Mouse (Mus musculus) heart, embryonic 14.5 days (tissue): ENCODE measurements around the gene Plxnb2. TPM values are rescaled to one million over a fixed set of nuclear protein-coding genes. Genes with fewer than 3 reads are reported as not detected.

Experiments used
- ATAC-seq: fragments of 200-750 bp; cut with Nextera tagmentation; 2 replicates; pipeline ENCODE4 v1.8.0; 2017; ENCODE audit warnings: low read depth, moderate TSS enrichment; ENCODE audit not compliant: insufficient number of reproducible peaks, insufficient read depth, low FRiP score
- H3K27ac ChIP-seq, 2 experiments: fragments of 200-500 bp in 1 of 2; fragments of 300-500 bp in 1 of 2; sonication (generic) in 1 of 2; replicated peaks in 1 of 2; 2 replicates each; pipeline ENCODE4 v1.5.1; 2012 to 2014; ENCODE audit warnings: low read depth in 2 of 2, low read length in 2 of 2, control low read depth in 1 of 2, mild to moderate bottlenecking in 1 of 2, mixed read lengths in 1 of 2; ENCODE audit not compliant: control insufficient read depth in 1 of 2, insufficient read depth in 1 of 2
- H3K27me3 ChIP-seq: fragments of 300-500 bp; sonication (generic); 2 replicates; pipeline ENCODE4 v1.6.1; 2014; ENCODE audit warnings: mild to moderate bottlenecking, low read length, control low read depth; ENCODE audit not compliant: control insufficient read depth, insufficient read depth
- H3K36me3 ChIP-seq: fragments of 300-500 bp; sonication (generic); 2 replicates; pipeline ENCODE4 v1.6.1; 2014; ENCODE audit warnings: mild to moderate bottlenecking, control low read depth, low read length, mixed read lengths; ENCODE audit not compliant: control insufficient read depth, insufficient read depth
- H3K4me1 ChIP-seq, 2 experiments: fragments of 200-500 bp in 1 of 2; fragments of 300-500 bp in 1 of 2; sonication (generic) in 1 of 2; 2 replicates each; pipeline ENCODE4 v1.6.1; 2012 to 2014; ENCODE audit warnings: low read length in 2 of 2, control low read depth in 1 of 2, mixed read lengths in 1 of 2; ENCODE audit not compliant: control insufficient read depth in 2 of 2, insufficient read depth in 2 of 2
- H3K4me2 ChIP-seq: fragments of 300-500 bp; sonication (generic); 2 replicates; pipeline ENCODE4 v1.6.1; 2014; ENCODE audit warnings: mild to moderate bottlenecking, low read length
- H3K4me3 ChIP-seq, 2 experiments: fragments of 200-500 bp in 1 of 2; fragments of 300-500 bp in 1 of 2; sonication (generic) in 1 of 2; 2 replicates each; pipeline ENCODE4 v1.5.1; 2012 to 2014; ENCODE audit warnings: low read length in 2 of 2, mild to moderate bottlenecking in 2 of 2, control low read depth in 1 of 2, low read depth in 1 of 2, moderate library complexity in 1 of 2; ENCODE audit not compliant: control insufficient read depth in 1 of 2, insufficient read depth in 1 of 2
- H3K9ac ChIP-seq: fragments of 300-500 bp; sonication (generic); 2 replicates; pipeline ENCODE4 v1.6.1; 2014; ENCODE audit warnings: mild to moderate bottlenecking, low read length
- H3K9me3 ChIP-seq: fragments of 300-500 bp; sonication (generic); 2 replicates; pipeline ENCODE4 v1.6.1; 2016; ENCODE audit warnings: low read length, control low read depth; ENCODE audit not compliant: control insufficient read depth
- WGBS: fragments of 180-500 bp; shearing (Covaris S2); extraction: QIAGEN DNeasy Blood & Tissue Kit; methylation state at CpG from one replicate; pipeline ENCODE4 v1.1.7; 2014; 5-methylcytosine and 5-hydroxymethylcytosine counted together
- polyA plus RNA-seq: library from polyadenylated mRNA; unstranded; fragments of >200 nt; fragmentation: Nextera tagmentation; extraction: Ambion mirVana; gene quantifications from 2 replicates; pipeline ENCODE4 v1.2.1, GENCODE M21; 2014

Plxnb2 gene
- polyA plus RNA-seq, 1 experiment from 2014 or later, result 99.3 TPM

DNA sequence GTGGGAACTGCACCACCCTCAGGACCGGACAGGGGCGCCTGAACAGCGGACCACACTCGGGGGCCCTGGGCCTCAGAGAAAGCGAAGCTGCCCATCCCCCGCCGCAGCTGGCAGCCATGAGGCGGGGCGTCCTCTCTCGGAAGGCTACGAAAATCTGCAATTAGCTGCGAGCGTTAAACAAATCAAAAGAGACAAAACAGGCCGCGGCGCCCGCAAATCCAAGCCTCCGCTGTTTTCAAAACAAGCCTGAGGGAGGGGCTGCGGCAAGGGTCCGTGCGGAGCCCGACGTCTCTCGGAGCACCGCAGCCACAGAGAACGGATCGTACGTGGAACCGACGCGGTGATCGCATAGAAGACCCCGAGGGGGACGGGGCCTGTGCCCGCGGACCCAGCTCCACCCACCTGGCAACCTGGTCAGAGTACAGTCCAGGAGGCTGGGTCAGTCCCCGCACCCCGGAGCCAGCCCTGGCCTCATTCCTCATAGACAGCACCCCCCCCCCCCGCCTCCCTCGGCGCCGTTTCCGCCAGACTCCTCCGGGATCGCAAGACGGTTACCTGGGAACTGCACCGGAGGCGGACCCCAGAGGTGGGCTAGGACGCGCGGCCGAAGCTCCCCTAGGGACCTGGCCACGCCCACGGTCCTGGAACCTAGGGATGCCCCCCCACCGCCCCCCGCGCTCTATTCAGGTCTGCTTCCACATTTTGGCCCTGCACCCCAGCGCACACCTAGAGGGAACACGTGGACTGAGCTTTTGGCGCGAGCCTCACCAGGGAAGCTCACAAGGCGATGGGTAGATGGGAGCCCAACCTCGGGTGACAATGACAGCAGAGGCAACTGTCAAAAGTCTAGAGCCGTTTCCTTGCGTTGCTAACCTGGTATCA, 7.3 kb downstream of the Plxnb2 start:
- Histone ChIP-seq H3K4me1 (peaks cover 67 to 87% of the 10 kb centered on the region in 2 experiments), H3K4me2 (peak overlapping the region; percentile 99), H3K27me3 (no peaks in the 10 kb centered on the region), H3K36me3 (peaks cover 12% of the 10 kb centered on the region; the same call in 1 of the 2 replicates), H3K27ac (peak overlapping the region; percentile 8 to 43; a peak in 3 of 4 replicates), H3K4me3 (peak overlapping the region; percentile 59 to 60), H3K9ac (peak overlapping the region; percentile 80), H3K9me3 (no peaks in the 10 kb centered on the region)
- ATAC-seq, result peak; percentile 13; the same call in 1 of the 2 replicates
- under 1% methylated on average over 64 of the region's 65 CpGs for WGBS

DNA sequence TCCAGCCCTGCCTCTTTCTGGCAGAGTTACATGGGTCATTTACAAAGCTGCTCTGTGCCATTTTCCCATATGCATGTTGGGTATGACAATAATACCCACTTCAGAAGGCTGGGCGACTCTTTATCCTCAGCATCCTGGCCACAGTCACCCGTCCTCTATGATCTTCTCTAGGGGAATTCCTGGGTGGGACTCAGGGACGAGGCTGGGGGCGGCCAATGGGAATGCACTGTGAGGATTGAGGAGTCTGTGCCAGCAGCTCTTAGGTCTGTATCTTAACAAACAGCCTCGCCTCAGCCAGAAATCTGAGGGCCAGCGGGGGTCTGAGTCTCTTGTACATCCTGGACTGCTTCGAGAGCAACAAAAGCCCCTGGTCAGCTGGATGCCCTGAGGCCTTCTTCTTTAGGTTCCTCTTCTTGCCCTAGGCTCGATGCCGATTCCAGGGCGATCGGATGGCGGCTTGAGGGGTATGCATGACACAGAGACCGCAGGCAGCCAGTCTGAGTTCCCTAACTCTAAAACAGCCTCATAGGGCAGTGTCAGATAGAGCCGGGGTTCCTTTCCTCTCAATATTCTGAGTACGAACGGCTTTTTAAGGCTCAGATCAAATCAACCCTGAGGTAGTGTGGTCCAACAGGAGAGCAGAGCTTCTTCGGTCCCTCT, 8.2 kb downstream of the Plxnb2 start:
- H3K4me3 ChIP-seq, result peak overlapping the region; percentile 59 to 60
- H3K4me2 ChIP-seq, result peak overlapping the region; percentile 99
- 44% methylated on average over 17 of the region's 17 CpGs for WGBS
- H3K27me3 ChIP-seq, result no peaks in the 10 kb centered on the region
- peak overlapping the region; percentile 8 to 43; a peak in 2 of 4 replicates for H3K27ac ChIP-seq
- H3K9me3 ChIP-seq, result no peaks in the 10 kb centered on the region
- ATAC-seq, result no peak
- peaks cover 58 to 79% of the 10 kb centered on the region in 2 experiments for H3K4me1 ChIP-seq
- peaks cover 21% of the 10 kb centered on the region for H3K36me3 ChIP-seq
- H3K9ac ChIP-seq, result peak overlapping the region; percentile 80

DNA sequence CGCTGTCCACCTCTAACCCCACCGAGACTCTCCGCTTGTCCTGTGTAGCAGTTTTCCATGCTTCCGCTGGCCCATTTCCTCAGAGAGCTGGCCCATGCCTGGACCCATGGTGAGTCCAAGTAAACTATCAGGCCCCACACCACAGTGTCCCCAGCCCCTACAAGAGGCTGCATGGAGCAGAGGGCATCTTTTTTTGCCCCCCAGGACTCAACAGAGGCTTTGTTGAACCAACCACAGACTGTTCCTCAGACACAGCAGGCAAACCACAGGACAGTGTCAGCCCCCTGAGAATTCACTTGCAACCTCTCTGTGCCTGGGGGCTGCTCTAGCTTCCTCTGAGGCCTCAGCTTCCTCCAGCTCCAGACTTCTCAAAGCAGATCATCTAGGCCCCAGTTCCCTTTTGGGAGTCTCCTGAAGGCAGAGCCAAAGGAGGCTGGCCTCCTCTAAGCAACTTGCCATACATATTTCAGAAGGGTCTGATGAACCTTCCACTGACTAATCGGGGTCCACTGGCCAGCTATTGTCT, 9.0 kb downstream of the Plxnb2 start:
- Histone ChIP-seq H3K27me3 (no peaks in the 10 kb centered on the region), H3K36me3 (peaks cover 29% of the 10 kb centered on the region), H3K9ac (no peak overlapping the region), H3K27ac (no peak overlapping the region), H3K4me2 (no peak overlapping the region), H3K4me1 (peaks cover 50 to 71% of the 10 kb centered on the region in 2 experiments), H3K4me3 (no peak overlapping the region), H3K9me3 (no peaks in the 10 kb centered on the region)
- no peak for ATAC-seq
- 75% methylated on average over 5 of the region's 5 CpGs for WGBS

DNA sequence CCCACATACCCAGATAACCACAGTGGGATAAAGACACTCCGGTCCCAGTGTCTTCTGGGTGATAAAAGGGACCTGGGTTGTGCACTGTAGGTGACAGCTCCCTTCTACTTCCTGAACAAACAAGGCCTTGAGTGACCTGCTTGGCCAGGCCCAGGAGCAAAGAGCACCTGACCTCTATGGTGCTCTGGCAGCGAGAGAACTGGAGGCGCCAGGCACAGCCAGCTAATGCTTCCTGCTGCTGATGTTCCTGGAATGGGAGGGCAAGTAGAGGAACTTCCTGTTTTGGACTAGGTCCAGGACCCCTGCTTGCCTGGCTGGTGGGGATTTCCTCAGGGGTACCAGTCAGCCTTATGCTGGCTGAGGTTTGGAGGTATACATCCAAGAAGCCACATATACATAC, 10.5 kb downstream of the Plxnb2 start:
- Histone ChIP-seq H3K4me2 (peak overlapping the region; percentile 58), H3K27me3 (no peaks in the 10 kb centered on the region), H3K27ac (peak overlapping the region; percentile 81 to 85), H3K4me1 (peaks cover 37 to 56% of the 10 kb centered on the region in 2 experiments), H3K4me3 (no peak overlapping the region), H3K9me3 (no peaks in the 10 kb centered on the region), H3K36me3 (peaks cover 44% of the 10 kb centered on the region), H3K9ac (peak overlapping the region; percentile 14; the same call in 1 of the 2 replicates)
- ATAC-seq, result no peak
- 13% methylated on average over 3 of the region's 3 CpGs for WGBS

DNA sequence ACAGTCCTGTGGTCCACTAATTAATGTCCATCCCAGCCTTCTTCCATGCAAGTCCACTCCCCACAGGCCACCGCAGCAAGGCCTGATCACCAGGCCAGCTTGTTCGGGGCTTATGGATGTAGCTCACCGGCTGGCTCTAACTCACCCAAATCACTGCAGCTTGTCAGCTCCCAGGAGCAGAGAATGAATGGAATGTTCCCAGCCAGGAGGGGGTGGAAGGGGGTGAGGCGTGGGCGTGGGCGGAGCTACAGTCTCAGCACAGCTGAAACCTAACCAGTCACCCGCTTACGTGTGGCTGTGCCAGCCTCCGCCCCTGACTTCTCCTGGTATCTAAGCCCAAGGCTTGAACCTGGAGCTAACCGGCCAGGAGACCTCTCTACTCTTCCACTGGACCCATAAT, 11.2 kb downstream of the Plxnb2 start:
- peak overlapping the region; percentile 85 to 93 for H3K27ac ChIP-seq
- H3K4me2 ChIP-seq, result peak overlapping the region; percentile 58
- 3% methylated on average over 10 of the region's 10 CpGs for WGBS
- no peaks in the 10 kb centered on the region for H3K27me3 ChIP-seq
- peaks cover 50% of the 10 kb centered on the region for H3K36me3 ChIP-seq
- peak overlapping the region; percentile 59 for H3K9ac ChIP-seq
- H3K9me3 ChIP-seq, result no peaks in the 10 kb centered on the region
- peaks cover 31 to 50% of the 10 kb centered on the region in 2 experiments for H3K4me1 ChIP-seq
- H3K4me3 ChIP-seq, result peak overlapping the region; percentile 11 to 15; a peak in 3 of 4 replicates
- peak; percentile 80 for ATAC-seq

DNA sequence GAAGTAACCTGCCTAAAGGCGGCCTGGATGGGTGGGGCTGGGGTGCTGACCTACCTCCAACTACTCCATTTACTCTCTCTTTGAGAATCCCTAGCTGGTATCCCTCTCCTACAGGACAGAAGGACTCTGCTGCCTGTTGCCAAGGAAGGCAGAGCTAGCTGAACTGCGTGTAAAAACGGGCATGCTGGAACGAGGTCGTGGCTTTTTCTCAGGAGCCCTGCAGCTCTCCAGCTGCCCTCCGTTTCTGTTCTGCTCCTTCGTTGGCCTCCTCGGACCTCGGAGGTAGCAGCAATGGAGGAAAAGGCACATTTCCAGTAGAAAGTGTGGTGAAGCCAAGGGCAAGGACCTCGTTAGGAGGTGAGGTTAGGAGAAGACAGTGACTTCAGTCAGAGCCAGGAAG, 11.7 kb downstream of the Plxnb2 start:
- Histone ChIP-seq H3K4me1 (peaks cover 26 to 44% of the 10 kb centered on the region in 2 experiments), H3K36me3 (peaks cover 55% of the 10 kb centered on the region), H3K27me3 (no peaks in the 10 kb centered on the region), H3K4me2 (peak overlapping the region; percentile 58), H3K9me3 (no peaks in the 10 kb centered on the region), H3K27ac (peak overlapping the region; percentile 85 to 93), H3K9ac (peak overlapping the region; percentile 59), H3K4me3 (peak overlapping the region; percentile 11 to 15; a peak in 3 of 4 replicates)
- 35% methylated on average over 10 of the region's 10 CpGs for WGBS
- ATAC-seq, result no peak

DNA sequence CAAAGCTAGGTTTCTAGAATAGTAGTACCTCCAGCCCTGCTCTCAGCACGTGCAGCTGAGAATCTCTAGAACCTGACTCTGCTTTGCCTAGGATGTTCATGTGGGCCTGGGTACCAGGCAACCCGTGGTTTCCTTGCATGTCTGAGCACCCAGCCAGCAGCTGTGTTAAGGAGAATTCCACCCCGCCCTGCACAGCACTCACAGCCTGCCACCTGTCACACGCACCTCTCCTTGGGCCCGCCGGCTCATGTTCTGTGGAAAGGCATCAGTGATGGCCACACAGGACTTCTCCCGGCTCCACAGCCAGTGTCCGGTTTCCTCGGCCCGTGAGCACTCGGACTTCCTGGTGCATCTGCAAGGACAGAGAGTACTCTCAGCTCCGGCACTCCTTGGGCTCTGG, 15.1 kb downstream of the Plxnb2 start:
- Histone ChIP-seq H3K9me3 (no peaks in the 10 kb centered on the region), H3K4me2 (no peak overlapping the region), H3K4me3 (no peak overlapping the region), H3K36me3 (peaks cover 90% of the 10 kb centered on the region), H3K4me1 (peaks cover 16 to 23% of the 10 kb centered on the region in 2 experiments), H3K9ac (no peak overlapping the region), H3K27me3 (no peaks in the 10 kb centered on the region), H3K27ac (no peak overlapping the region)
- 92% methylated on average over 12 of the region's 12 CpGs for WGBS
- ATAC-seq, result no peak
